Mouse (Mus musculus): ENCODE data around the gene Atl2. TPM values are rescaled to one million over a fixed set of nuclear protein-coding genes. Genes with fewer than 3 reads are reported as not detected.

Gene Atl2
- polyA plus RNA-seq, 1 experiment from 2014 or later = 26.7 TPM

DNA sequence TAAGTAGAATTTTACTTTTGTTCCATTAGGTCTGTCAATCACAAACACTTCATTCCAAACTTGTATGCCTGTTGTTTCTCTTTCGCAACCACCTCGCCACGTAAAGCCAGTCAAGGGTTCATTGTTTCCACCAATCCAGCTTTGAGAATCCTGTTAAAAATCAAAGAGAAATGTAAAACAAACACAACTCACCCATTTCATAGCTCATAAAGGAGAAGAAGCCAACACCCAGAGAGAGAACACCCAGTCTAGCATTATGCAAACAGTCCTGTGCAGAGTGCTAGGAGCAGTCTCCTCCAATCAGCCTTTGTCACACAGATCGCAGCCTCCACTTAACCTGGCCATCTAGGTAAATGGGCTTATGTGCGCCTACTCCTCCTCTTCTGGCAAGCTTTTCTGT, 30.9 kb downstream of the Atl2 start:
- peaks cover 51% of the 10 kb centered on the region for H3K36me3 ChIP-seq (ENCODE audit: control insufficient read depth, insufficient read depth, low read length)
- no peak overlapping the region for H3K4me2 ChIP-seq (ENCODE audit: low read length)
- H3K4me1 ChIP-seq (ENCODE audit: control insufficient read depth in 2 of 2, insufficient read depth in 2 of 2, low read length in 2 of 2) = 0 out of 4 replicates have a peak, but pooled peaks cover 0 to 3% of the 10 kb centered on the region in 2 experiments
- no peak for ATAC-seq (ENCODE audit: insufficient number of reproducible peaks, insufficient read depth, low FRiP score, low read depth)
- H3K27ac ChIP-seq (replicated peaks in 1 of 2; ENCODE audit: control insufficient read depth in 1 of 2, insufficient read depth in 1 of 2, low read depth in 2 of 2, low read length in 2 of 2) = no peak overlapping the region
- H3K9ac ChIP-seq (ENCODE audit: low read length) = no peak overlapping the region
- H3K4me3 ChIP-seq (ENCODE audit: control insufficient read depth in 1 of 2, insufficient read depth in 1 of 2, low read depth in 1 of 2, low read length in 2 of 2) = no peak overlapping the region
- H3K27me3 ChIP-seq (ENCODE audit: control insufficient read depth, insufficient read depth, low read length) = no peaks in the 10 kb centered on the region
- H3K9me3 ChIP-seq (ENCODE audit: control insufficient read depth, low read length) = no peaks in the 10 kb centered on the region
- WGBS = 96% methylated on average over 5 of the region's 5 CpGs

DNA sequence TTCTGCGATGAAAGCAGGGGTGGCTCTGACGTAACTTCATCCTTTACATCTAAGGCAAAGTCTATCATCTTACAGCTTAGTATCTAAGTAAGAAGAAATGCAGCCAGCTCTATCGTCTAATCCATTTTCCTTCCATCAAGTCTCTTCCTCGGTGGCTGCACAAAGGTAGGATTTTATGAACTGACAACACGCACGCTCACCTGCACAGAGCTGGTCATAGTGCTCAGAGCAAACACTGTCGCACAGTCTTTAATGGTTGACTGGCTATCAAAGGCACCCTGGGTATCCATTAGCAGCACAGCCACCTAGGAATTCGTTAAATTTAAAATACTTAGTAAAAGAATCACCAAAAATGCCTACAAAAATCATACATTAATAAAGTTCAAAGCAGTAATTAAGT, 31.4 kb downstream of the Atl2 start:
- Histone ChIP-seq H3K36me3 (ENCODE audit: control insufficient read depth, insufficient read depth, low read length) (peaks cover 57% of the 10 kb centered on the region), H3K4me3 (ENCODE audit: control insufficient read depth in 1 of 2, insufficient read depth in 1 of 2, low read depth in 1 of 2, low read length in 2 of 2) (no peak overlapping the region), H3K4me1 (ENCODE audit: control insufficient read depth in 2 of 2, insufficient read depth in 2 of 2, low read length in 2 of 2) (0 out of 4 replicates have a peak, but pooled peaks cover 0 to 3% of the 10 kb centered on the region in 2 experiments), H3K4me2 (ENCODE audit: low read length) (no peak overlapping the region), H3K9ac (ENCODE audit: low read length) (no peak overlapping the region), H3K27me3 (ENCODE audit: control insufficient read depth, insufficient read depth, low read length) (no peaks in the 10 kb centered on the region), H3K9me3 (ENCODE audit: control insufficient read depth, low read length) (no peaks in the 10 kb centered on the region), H3K27ac (replicated peaks in 1 of 2; ENCODE audit: control insufficient read depth in 1 of 2, insufficient read depth in 1 of 2, low read depth in 2 of 2, low read length in 2 of 2) (no peak overlapping the region)
- no peak for ATAC-seq (ENCODE audit: insufficient number of reproducible peaks, insufficient read depth, low FRiP score, low read depth)
- 90% methylated on average over 8 of the region's 8 CpGs for WGBS

- no peak overlapping the region for H3K27ac ChIP-seq (replicated peaks in 1 of 2; ENCODE audit: control insufficient read depth in 1 of 2, insufficient read depth in 1 of 2, low read depth in 2 of 2, low read length in 2 of 2)
- no peaks in the 10 kb centered on the region for H3K27me3 ChIP-seq (ENCODE audit: control insufficient read depth, insufficient read depth, low read length)
- H3K4me2 ChIP-seq (ENCODE audit: low read length) = no peak overlapping the region
- no peak overlapping the region for H3K4me3 ChIP-seq (ENCODE audit: control insufficient read depth in 1 of 2, insufficient read depth in 1 of 2, low read depth in 1 of 2, low read length in 2 of 2)
- H3K36me3 ChIP-seq (ENCODE audit: control insufficient read depth, insufficient read depth, low read length) = peaks cover 81% of the 10 kb centered on the region
- WGBS = 65% methylated on average over 1 of the region's 1 CpGs
- H3K4me1 ChIP-seq (ENCODE audit: control insufficient read depth in 2 of 2, insufficient read depth in 2 of 2, low read length in 2 of 2) = 0 out of 4 replicates have a peak, but pooled peaks cover 0 to 2% of the 10 kb centered on the region in 2 experiments
- ATAC-seq (ENCODE audit: insufficient number of reproducible peaks, insufficient read depth, low FRiP score, low read depth) = no peak
- no peak overlapping the region for H3K9ac ChIP-seq (ENCODE audit: low read length)
- no peaks in the 10 kb centered on the region for H3K9me3 ChIP-seq (ENCODE audit: control insufficient read depth, low read length)
Observed at GRCm38 (mm10) chr17:79862038-79862437, 33.9 kb downstream of the Atl2 start.

- Histone ChIP-seq H3K9me3 (ENCODE audit: control insufficient read depth, low read length) (no peaks in the 10 kb centered on the region), H3K4me3 (ENCODE audit: control insufficient read depth in 1 of 2, insufficient read depth in 1 of 2, low read depth in 1 of 2, low read length in 2 of 2) (no peak overlapping the region), H3K4me1 (ENCODE audit: control insufficient read depth in 2 of 2, insufficient read depth in 2 of 2, low read length in 2 of 2) (no peaks in the 10 kb centered on the region), H3K9ac (ENCODE audit: low read length) (no peak overlapping the region), H3K4me2 (ENCODE audit: low read length) (no peak overlapping the region), H3K36me3 (ENCODE audit: control insufficient read depth, insufficient read depth, low read length) (peaks cover 98% of the 10 kb centered on the region), H3K27ac (replicated peaks in 1 of 2; ENCODE audit: control insufficient read depth in 1 of 2, insufficient read depth in 1 of 2, low read depth in 2 of 2, low read length in 2 of 2) (no peak overlapping the region), H3K27me3 (ENCODE audit: control insufficient read depth, insufficient read depth, low read length) (no peaks in the 10 kb centered on the region)
- no peak for ATAC-seq (ENCODE audit: insufficient number of reproducible peaks, insufficient read depth, low FRiP score, low read depth)
- WGBS = 89% methylated on average over 8 of the region's 8 CpGs
Observed at GRCm38 (mm10) chr17:79855533-79855932, 40.4 kb downstream of the Atl2 start.

GRCm38 (mm10) chr17:79848385-79848784, 47.5 kb downstream of the Atl2 start:
- Histone ChIP-seq H3K4me3 (ENCODE audit: control insufficient read depth in 1 of 2, insufficient read depth in 1 of 2, low read depth in 1 of 2, low read length in 2 of 2) (no peak overlapping the region), H3K27ac (replicated peaks in 1 of 2; ENCODE audit: control insufficient read depth in 1 of 2, insufficient read depth in 1 of 2, low read depth in 2 of 2, low read length in 2 of 2) (no peak overlapping the region), H3K4me1 (ENCODE audit: control insufficient read depth in 2 of 2, insufficient read depth in 2 of 2, low read length in 2 of 2) (no peaks in the 10 kb centered on the region), H3K9ac (ENCODE audit: low read length) (no peak overlapping the region), H3K9me3 (ENCODE audit: control insufficient read depth, low read length) (no peaks in the 10 kb centered on the region), H3K4me2 (ENCODE audit: low read length) (no peak overlapping the region), H3K36me3 (ENCODE audit: control insufficient read depth, insufficient read depth, low read length) (peaks cover 57% of the 10 kb centered on the region), H3K27me3 (ENCODE audit: control insufficient read depth, insufficient read depth, low read length) (no peaks in the 10 kb centered on the region)
- WGBS = 93% methylated on average over 5 of the region's 5 CpGs
- no peak for ATAC-seq (ENCODE audit: insufficient number of reproducible peaks, insufficient read depth, low FRiP score, low read depth)

DNA sequence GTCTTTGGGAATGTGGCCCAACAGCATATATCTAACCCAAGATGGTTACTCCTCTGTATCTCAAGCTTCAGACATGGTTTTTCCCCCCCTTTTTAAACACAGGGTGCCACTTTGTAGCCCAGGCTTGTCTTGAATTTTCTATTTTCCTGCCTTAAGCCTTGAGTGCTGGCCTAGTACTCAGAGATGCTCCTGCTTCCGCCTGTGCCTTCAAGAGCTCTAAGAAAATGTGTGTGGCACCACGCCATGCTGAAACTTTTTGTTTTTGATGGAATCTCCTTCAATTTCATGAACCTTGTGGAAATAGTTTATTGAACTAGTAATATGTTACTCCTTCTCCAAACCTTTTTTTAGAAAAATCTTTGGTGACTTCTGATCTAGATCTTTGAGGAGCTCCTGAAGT, 49.7 kb downstream of the Atl2 start:
- WGBS = 86% methylated on average over 2 of the region's 2 CpGs
- Histone ChIP-seq H3K4me1 (ENCODE audit: control insufficient read depth in 2 of 2, insufficient read depth in 2 of 2, low read length in 2 of 2) (no peaks in the 10 kb centered on the region), H3K4me2 (ENCODE audit: low read length) (no peak overlapping the region), H3K9me3 (ENCODE audit: control insufficient read depth, low read length) (no peaks in the 10 kb centered on the region), H3K27me3 (ENCODE audit: control insufficient read depth, insufficient read depth, low read length) (no peaks in the 10 kb centered on the region), H3K27ac (replicated peaks in 1 of 2; ENCODE audit: control insufficient read depth in 1 of 2, insufficient read depth in 1 of 2, low read depth in 2 of 2, low read length in 2 of 2) (no peak overlapping the region), H3K9ac (ENCODE audit: low read length) (no peak overlapping the region), H3K36me3 (ENCODE audit: control insufficient read depth, insufficient read depth, low read length) (peaks cover 35% of the 10 kb centered on the region), H3K4me3 (ENCODE audit: control insufficient read depth in 1 of 2, insufficient read depth in 1 of 2, low read depth in 1 of 2, low read length in 2 of 2) (no peak overlapping the region)
- ATAC-seq (ENCODE audit: insufficient number of reproducible peaks, insufficient read depth, low FRiP score, low read depth) = no peak

DNA sequence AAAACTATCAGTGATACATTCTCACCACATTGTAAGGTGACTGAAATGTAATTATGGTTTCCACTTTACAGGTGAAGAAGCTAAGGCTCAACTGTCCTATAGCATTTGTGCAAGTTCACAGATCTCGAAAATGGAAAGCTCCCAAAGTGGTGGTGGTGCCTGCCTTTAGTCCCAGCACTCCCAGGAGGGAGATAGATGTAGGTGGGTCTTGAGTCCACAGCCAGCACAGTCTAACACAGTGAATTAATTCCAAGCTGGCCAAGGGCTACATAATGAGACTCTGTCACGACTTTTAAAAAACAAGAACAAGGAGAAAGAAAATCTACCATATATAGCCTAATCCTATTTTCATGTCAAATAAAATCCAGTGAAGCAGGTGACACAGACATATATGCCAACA, 50.2 kb downstream of the Atl2 start:
- Histone ChIP-seq H3K4me2 (ENCODE audit: low read length) (no peak overlapping the region), H3K9me3 (ENCODE audit: control insufficient read depth, low read length) (no peaks in the 10 kb centered on the region), H3K27ac (replicated peaks in 1 of 2; ENCODE audit: control insufficient read depth in 1 of 2, insufficient read depth in 1 of 2, low read depth in 2 of 2, low read length in 2 of 2) (no peak overlapping the region), H3K27me3 (ENCODE audit: control insufficient read depth, insufficient read depth, low read length) (no peaks in the 10 kb centered on the region), H3K4me3 (ENCODE audit: control insufficient read depth in 1 of 2, insufficient read depth in 1 of 2, low read depth in 1 of 2, low read length in 2 of 2) (no peak overlapping the region), H3K36me3 (ENCODE audit: control insufficient read depth, insufficient read depth, low read length) (peaks cover 31% of the 10 kb centered on the region), H3K4me1 (ENCODE audit: control insufficient read depth in 2 of 2, insufficient read depth in 2 of 2, low read length in 2 of 2) (no peaks in the 10 kb centered on the region), H3K9ac (ENCODE audit: low read length) (no peak overlapping the region)
- 70% methylated on average over 2 of the region's 2 CpGs for WGBS
- ATAC-seq (ENCODE audit: insufficient number of reproducible peaks, insufficient read depth, low FRiP score, low read depth) = no peak
